Mouse (Mus musculus): Measurements from ENCODE around the gene Lrba. TPM values are rescaled to one million over a fixed set of nuclear protein-coding genes. Genes with fewer than 3 reads are reported as not detected.

Lrba gene
- 3.8 and 4.2 TPM in 2 replicates for polyA plus RNA-seq (2014; fragmentation: Nextera tagmentation; extraction: Ambion mirVana)

DNA sequence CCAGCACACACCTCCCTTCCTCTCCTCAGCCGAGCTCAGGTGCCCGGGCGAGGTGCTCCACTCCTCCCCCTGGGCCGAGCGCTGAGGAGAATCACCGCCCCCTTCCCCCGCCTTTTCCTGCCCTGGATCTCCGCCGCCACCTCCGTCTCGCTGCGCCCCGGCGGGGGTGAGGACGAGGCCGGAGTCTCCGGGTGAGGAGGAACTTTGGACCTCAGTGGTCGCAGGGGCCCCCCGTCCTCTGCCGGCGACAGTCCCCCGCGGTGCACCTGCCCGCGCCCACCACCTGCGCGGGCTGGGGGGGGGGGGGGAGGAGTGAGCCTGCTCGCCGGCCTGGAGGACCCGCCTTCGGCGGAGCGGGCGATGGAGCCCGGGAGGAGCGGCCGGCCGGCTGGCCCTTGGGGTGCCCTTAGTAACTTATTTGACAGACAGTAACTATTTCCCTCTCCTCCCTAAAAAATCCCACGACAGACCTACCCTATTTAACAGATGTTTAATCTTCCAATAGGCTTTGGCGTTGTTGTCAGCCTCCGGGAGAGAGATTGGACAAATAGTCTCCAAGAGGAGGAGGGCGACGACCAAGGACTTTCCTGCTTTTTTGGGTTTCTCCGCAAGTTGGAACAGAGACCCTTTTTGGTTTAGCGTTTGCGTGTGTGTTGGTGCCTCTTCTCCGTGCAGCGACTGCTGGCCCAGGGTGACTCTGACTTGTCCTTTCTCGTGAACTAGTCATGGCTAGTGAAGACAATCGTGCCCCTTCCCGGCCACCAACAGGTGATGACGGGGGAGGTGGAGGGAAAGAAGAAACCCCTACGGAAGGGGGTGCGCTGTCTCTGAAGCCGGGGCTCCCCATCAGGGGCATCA, at the start of gene Lrba:
Lrba (plus strand) TSS at position 117 of the 858 bp plus-strand sequence.
- DNase-seq (ENCODE audit: low spot score) (peak; percentile 86), ATAC-seq (replicated peaks; ENCODE audit: low FRiP score) (peak; percentile 89)
- Histone ChIP-seq H3K4me2 (peak within 1 kb of the TSS; percentile 98), H3K27me3 (replicated peaks; ENCODE audit: control insufficient read depth, insufficient read depth, low read length) (no peaks in the 10 kb centered on the region), H3K36me3 (ENCODE audit: control insufficient read depth, insufficient read depth, low read length) (peaks cover 2% of the 10 kb centered on the region; the same call in 1 of the 2 replicates), H3K4me1 (replicated peaks; ENCODE audit: control insufficient read depth, insufficient read depth, low read length) (no peaks in the 10 kb centered on the region; the same call in 1 of the 2 replicates), H3K4me3 (ENCODE audit: low read depth, low read length) (peak within 1 kb of the TSS; percentile 95), H3K9ac (ENCODE audit: low read depth, low read length) (peak within 1 kb of the TSS; percentile 95), H3K27ac (ENCODE audit: low read depth, low read length) (peak within 1 kb of the TSS; percentile 91), H3K9me3 (ENCODE audit: control insufficient read depth, low read length) (no peaks in the 10 kb centered on the region)
- WGBS, result under 1% methylated on average over 54 of the region's 55 CpGs

DNA sequence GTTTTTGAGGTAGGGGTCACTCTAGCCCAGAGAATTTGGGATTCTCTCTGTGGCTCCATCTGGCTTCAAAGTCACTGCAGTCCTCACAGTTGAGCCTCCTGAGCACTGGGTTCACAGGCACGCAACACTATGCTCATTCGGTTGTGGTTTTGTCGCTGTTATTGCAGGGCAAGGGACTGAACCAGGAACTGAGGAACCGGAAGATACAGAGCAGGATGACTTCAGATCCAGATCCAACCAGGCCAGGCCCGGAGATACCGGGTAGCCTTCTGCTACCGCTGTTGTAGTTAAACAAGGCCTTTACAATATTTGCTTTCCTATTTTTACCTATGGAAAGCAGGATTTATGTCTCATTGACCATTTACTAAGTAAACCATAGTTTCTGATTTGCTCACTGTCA, 44.8 kb upstream of the Lrba start:
- 89% methylated on average over 7 of the region's 7 CpGs for WGBS
- H3K36me3 ChIP-seq (ENCODE audit: control insufficient read depth, insufficient read depth, low read length), result no peaks in the 10 kb centered on the region
- no peak overlapping the region for H3K4me2 ChIP-seq
- no peak overlapping the region for H3K9ac ChIP-seq (ENCODE audit: low read depth, low read length)
- H3K27me3 ChIP-seq (replicated peaks; ENCODE audit: control insufficient read depth, insufficient read depth, low read length), result no peaks in the 10 kb centered on the region
- H3K9me3 ChIP-seq (ENCODE audit: control insufficient read depth, low read length), result no peaks in the 10 kb centered on the region
- H3K4me3 ChIP-seq (ENCODE audit: low read depth, low read length), result no peak overlapping the region
- no peaks in the 10 kb centered on the region for H3K4me1 ChIP-seq (replicated peaks; ENCODE audit: control insufficient read depth, insufficient read depth, low read length)
- DNase-seq (ENCODE audit: low spot score) (no peak), ATAC-seq (replicated peaks; ENCODE audit: low FRiP score) (no peak)
- H3K27ac ChIP-seq (ENCODE audit: low read depth, low read length), result no peak overlapping the region

DNA sequence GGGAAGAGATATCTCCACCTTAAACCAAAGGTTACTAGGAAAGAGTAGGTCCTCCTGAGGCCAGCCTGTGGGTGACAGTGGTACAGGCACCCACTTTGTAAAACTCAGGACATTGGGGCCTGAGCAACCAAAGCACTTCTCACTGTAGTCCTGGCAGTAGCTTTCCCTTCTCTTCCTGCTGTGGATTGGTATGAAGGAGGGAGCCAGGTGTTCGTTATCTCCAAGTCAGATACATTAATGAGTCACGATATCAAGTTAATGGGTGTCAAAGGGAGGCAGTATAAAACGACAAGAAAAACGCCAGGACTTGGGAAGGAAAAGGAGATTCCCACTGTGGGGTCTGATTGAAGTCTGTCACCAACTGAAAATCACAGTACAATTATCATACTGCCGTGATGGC, 43.4 kb upstream of the Lrba start:
- no peak overlapping the region for H3K4me2 ChIP-seq
- DNase-seq (ENCODE audit: low spot score) (no peak), ATAC-seq (replicated peaks; ENCODE audit: low FRiP score) (no peak)
- H3K4me1 ChIP-seq (replicated peaks; ENCODE audit: control insufficient read depth, insufficient read depth, low read length), result no peaks in the 10 kb centered on the region
- no peak overlapping the region for H3K4me3 ChIP-seq (ENCODE audit: low read depth, low read length)
- no peaks in the 10 kb centered on the region for H3K36me3 ChIP-seq (ENCODE audit: control insufficient read depth, insufficient read depth, low read length)
- H3K9me3 ChIP-seq (ENCODE audit: control insufficient read depth, low read length), result no peaks in the 10 kb centered on the region
- H3K27me3 ChIP-seq (replicated peaks; ENCODE audit: control insufficient read depth, insufficient read depth, low read length), result no peaks in the 10 kb centered on the region
- H3K27ac ChIP-seq (ENCODE audit: low read depth, low read length), result no peak overlapping the region
- WGBS, result 51% methylated on average over 5 of the region's 5 CpGs
- no peak overlapping the region for H3K9ac ChIP-seq (ENCODE audit: low read depth, low read length)

DNA sequence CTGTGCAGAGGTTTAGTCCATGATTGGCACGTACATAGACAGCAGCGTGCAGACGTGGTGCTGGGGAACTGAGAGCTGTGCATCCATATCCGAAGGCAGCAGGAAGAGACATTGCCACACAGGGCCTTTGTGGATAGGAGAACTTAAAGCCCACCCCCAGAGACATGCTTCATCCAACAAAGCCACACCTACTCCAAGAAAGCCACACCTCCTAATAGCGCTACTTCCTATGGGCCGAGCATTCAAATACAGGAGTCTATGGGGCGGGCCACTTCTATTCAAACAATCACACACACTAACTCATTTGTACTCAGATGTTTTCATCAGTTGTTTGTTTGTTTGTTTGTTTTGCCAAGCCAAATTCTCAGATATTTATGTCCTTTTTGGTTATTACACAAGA, 39.9 kb upstream of the Lrba start:
- H3K4me3 ChIP-seq (ENCODE audit: low read depth, low read length), result no peak overlapping the region
- no peak overlapping the region for H3K4me2 ChIP-seq
- ATAC-seq (replicated peaks; ENCODE audit: low FRiP score) (no peak), DNase-seq (ENCODE audit: low spot score) (no peak)
- 78% methylated on average over 7 of the region's 7 CpGs for WGBS
- no peak overlapping the region for H3K9ac ChIP-seq (ENCODE audit: low read depth, low read length)
- no peak overlapping the region for H3K27ac ChIP-seq (ENCODE audit: low read depth, low read length)
- no peaks in the 10 kb centered on the region for H3K27me3 ChIP-seq (replicated peaks; ENCODE audit: control insufficient read depth, insufficient read depth, low read length)
- no peaks in the 10 kb centered on the region for H3K36me3 ChIP-seq (ENCODE audit: control insufficient read depth, insufficient read depth, low read length)
- no peaks in the 10 kb centered on the region for H3K4me1 ChIP-seq (replicated peaks; ENCODE audit: control insufficient read depth, insufficient read depth, low read length)
- H3K9me3 ChIP-seq (ENCODE audit: control insufficient read depth, low read length), result no peaks in the 10 kb centered on the region

DNA sequence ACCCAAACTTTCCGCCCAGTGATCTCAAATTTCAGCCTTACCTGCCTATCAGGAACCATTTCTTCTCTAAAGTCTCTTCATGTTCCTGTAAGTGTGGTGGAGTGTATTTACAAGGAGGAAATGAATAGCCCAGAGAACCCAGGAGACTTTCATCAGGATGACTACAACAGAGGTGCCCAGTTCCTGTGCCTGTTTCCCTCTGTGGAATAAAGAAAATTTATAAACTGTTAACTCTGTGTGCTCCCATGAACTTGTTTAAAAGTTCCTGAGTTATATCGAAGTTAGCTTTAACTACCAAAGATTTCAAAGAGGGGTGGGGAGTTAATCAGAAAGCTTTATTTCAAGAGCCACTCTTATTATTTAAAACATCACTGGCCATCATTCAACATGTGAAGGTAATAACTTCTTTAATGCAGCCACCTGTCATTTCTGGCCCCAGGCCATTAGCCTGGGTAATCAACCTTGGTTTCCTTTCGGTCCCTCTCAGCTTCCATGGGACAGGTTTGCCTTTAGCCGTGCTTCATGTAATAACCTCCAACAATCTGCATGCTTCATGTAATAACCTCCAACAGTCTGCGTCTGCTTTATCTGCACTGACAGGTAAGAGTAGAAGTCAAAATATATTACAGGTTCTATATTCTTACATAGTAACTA, 36.6 kb upstream of the Lrba start:
- ATAC-seq (replicated peaks; ENCODE audit: low FRiP score) (no peak), DNase-seq (ENCODE audit: low spot score) (no peak)
- no peak overlapping the region for H3K27ac ChIP-seq (ENCODE audit: low read depth, low read length)
- H3K4me3 ChIP-seq (ENCODE audit: low read depth, low read length), result no peak overlapping the region
- H3K9ac ChIP-seq (ENCODE audit: low read depth, low read length), result no peak overlapping the region
- H3K36me3 ChIP-seq (ENCODE audit: control insufficient read depth, insufficient read depth, low read length), result no peaks in the 10 kb centered on the region
- no peaks in the 10 kb centered on the region for H3K27me3 ChIP-seq (replicated peaks; ENCODE audit: control insufficient read depth, insufficient read depth, low read length)
- no peaks in the 10 kb centered on the region for H3K4me1 ChIP-seq (replicated peaks; ENCODE audit: control insufficient read depth, insufficient read depth, low read length)
- no peak overlapping the region for H3K4me2 ChIP-seq
- 79% methylated on average over 5 of the region's 5 CpGs for whole genome bisulfite sequencing
- no peaks in the 10 kb centered on the region for H3K9me3 ChIP-seq (ENCODE audit: control insufficient read depth, low read length)

DNA sequence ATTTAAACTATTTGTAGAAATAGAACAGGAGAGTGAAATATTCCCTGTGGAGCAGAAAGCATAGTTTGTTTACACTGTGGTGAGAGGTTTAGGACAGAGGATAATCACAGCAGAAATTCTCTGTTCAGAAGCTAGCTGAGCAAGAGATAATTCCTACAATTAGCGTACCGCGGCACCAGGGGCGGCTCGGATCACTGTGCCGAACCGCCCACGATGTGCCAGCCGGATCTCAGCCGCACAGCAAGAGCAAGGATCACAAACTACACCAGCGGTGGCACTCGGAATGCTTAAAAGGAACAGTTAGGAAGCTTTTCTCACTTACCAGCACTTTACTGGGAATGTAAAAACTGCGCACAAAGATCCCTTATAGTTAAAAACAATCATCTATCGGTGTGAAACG, 28.5 kb upstream of the Lrba start:
- no peak overlapping the region for H3K4me3 ChIP-seq (ENCODE audit: low read depth, low read length)
- H3K27me3 ChIP-seq (replicated peaks; ENCODE audit: control insufficient read depth, insufficient read depth, low read length), result no peaks in the 10 kb centered on the region
- H3K4me2 ChIP-seq, result no peak overlapping the region
- WGBS, result 56% methylated on average over 15 of the region's 15 CpGs
- H3K9me3 ChIP-seq (ENCODE audit: control insufficient read depth, low read length), result no peaks in the 10 kb centered on the region
- ATAC-seq (replicated peaks; ENCODE audit: low FRiP score), result no peak
- H3K4me1 ChIP-seq (replicated peaks; ENCODE audit: control insufficient read depth, insufficient read depth, low read length), result no peaks in the 10 kb centered on the region
- DNase-seq (ENCODE audit: low spot score), result no peak
- no peak overlapping the region for H3K27ac ChIP-seq (ENCODE audit: low read depth, low read length)
- H3K9ac ChIP-seq (ENCODE audit: low read depth, low read length), result no peak overlapping the region
- no peaks in the 10 kb centered on the region for H3K36me3 ChIP-seq (ENCODE audit: control insufficient read depth, insufficient read depth, low read length)

DNA sequence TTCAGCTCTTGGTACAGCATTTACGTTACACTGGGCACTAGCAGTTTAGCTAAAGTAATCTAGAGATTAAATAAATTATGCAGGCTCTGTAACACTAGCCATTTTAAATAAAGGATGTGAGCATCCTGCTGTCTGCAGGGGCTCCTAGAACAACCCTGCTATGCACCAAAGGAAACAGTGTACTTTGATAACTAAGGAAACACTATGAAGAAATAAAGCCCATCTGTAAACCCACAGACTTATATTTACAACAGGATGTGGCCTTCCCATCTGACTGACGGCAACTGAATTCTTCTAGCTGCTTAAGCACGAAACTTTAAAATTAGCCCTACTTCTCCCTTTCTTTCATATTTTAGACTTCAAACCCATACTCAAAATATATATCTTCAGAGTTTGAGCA, 28.0 kb upstream of the Lrba start:
- no peaks in the 10 kb centered on the region for H3K9me3 ChIP-seq (ENCODE audit: control insufficient read depth, low read length)
- no peaks in the 10 kb centered on the region for H3K4me1 ChIP-seq (replicated peaks; ENCODE audit: control insufficient read depth, insufficient read depth, low read length)
- DNase-seq (ENCODE audit: low spot score) (no peak), ATAC-seq (replicated peaks; ENCODE audit: low FRiP score) (no peak)
- H3K36me3 ChIP-seq (ENCODE audit: control insufficient read depth, insufficient read depth, low read length), result no peaks in the 10 kb centered on the region
- no peaks in the 10 kb centered on the region for H3K27me3 ChIP-seq (replicated peaks; ENCODE audit: control insufficient read depth, insufficient read depth, low read length)
- no peak overlapping the region for H3K9ac ChIP-seq (ENCODE audit: low read depth, low read length)
- WGBS, result 63% methylated on average over 3 of the region's 3 CpGs
- H3K4me3 ChIP-seq (ENCODE audit: low read depth, low read length), result no peak overlapping the region
- no peak overlapping the region for H3K27ac ChIP-seq (ENCODE audit: low read depth, low read length)
- no peak overlapping the region for H3K4me2 ChIP-seq

DNA sequence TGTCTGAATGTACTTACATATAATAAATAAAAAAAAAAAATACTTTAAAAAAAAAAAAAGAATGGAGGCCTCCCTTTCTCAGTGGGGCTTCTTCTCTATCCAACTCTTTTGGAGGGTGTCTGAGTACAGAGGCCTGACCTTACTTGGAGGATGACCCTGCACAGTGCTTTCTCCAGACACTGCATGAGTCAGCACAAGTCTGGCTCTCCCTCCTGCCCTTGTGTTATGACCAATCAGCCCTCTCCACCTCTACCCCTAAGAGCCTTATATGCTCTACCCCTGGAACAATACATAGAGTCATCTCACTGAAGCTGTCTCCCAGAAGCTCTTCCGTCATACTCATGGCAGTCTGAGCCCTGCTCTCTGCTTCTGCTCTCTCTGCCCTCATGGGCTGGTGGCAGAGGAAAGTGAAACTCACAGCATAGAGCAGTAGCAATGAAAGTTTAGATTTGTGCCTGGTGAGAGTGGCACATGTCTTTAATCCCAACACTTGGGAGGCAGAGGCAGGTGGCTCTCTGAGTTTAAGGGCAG, 22.8 kb upstream of the Lrba start:
- Histone ChIP-seq H3K9me3 (ENCODE audit: control insufficient read depth, low read length) (no peaks in the 10 kb centered on the region), H3K4me3 (ENCODE audit: low read depth, low read length) (no peak overlapping the region), H3K9ac (ENCODE audit: low read depth, low read length) (no peak overlapping the region), H3K36me3 (ENCODE audit: control insufficient read depth, insufficient read depth, low read length) (no peaks in the 10 kb centered on the region), H3K4me2 (no peak overlapping the region), H3K27ac (ENCODE audit: low read depth, low read length) (no peak overlapping the region), H3K4me1 (replicated peaks; ENCODE audit: control insufficient read depth, insufficient read depth, low read length) (no peaks in the 10 kb centered on the region), H3K27me3 (replicated peaks; ENCODE audit: control insufficient read depth, insufficient read depth, low read length) (no peaks in the 10 kb centered on the region)
- 82% methylated on average over 1 of the region's 1 CpGs for WGBS
- no peak for DNase-seq (ENCODE audit: low spot score)
- ATAC-seq (replicated peaks; ENCODE audit: low FRiP score), result no peak

Data from liver, embryonic 11.5 days (tissue).